Mouse (Mus musculus) small intestine, adult 2 months (tissue): Measurements from ENCODE around the gene Por.

Experiments used
- CTCF ChIP-seq: fragments of 200-500 bp; IDR thresholded peaks from 2 replicates; pipeline ENCODE4 v1.5.1; 2012; ENCODE audit warnings: low read depth, mild to moderate bottlenecking, control low read depth, inconsistent platforms, low read length, moderate library complexity, mixed read lengths; ENCODE audit not compliant: insufficient replicate concordance, insufficient read length; ENCODE audit errors: extremely low read depth
- POLR2A ChIP-seq: fragments of 200-500 bp; IDR thresholded peaks from 2 replicates; pipeline ENCODE4 v1.6.1; 2012; ENCODE audit warnings: low read depth, mild to moderate bottlenecking, control low read depth, inconsistent platforms, low read length, moderate library complexity

- TF ChIP-seq CTCF (no peak), POLR2A (no peak)
Observed at GRCm38 (mm10) chr5:135736544-135736943, 66.7 kb downstream of the Por start.
